Mouse (Mus musculus) megakaryocyte, embryonic 14.5 days (primary cell): ENCODE results near the gene Cyp2b10. TPM values are rescaled to one million over a fixed set of nuclear protein-coding genes. Genes with fewer than 3 reads are reported as not detected.

ENCODE experiments used
- H3K27me3 ChIP-seq: replicated peaks from 2 replicates; pipeline ENCODE3; 2012; ENCODE audit warnings: inconsistent platforms
- H3K36me3 ChIP-seq: replicated peaks from 2 replicates; pipeline ENCODE3; 2012; ENCODE audit warnings: low read length, inconsistent platforms, mixed read lengths
- H3K4me1 ChIP-seq: 2 replicates; pipeline ENCODE4 v1.6.1; 2012; ENCODE audit warnings: inconsistent platforms
- H3K4me3 ChIP-seq: replicated peaks from 2 replicates; pipeline ENCODE3; 2012; ENCODE audit warnings: moderate library complexity, mild to moderate bottlenecking, inconsistent platforms
- H3K9me3 ChIP-seq: 2 replicates; pipeline ENCODE4 v1.6.1; 2012; ENCODE audit warnings: inconsistent platforms
- FLI1 ChIP-seq: IDR thresholded peaks from 2 replicates; pipeline ENCODE4 v1.6.1; 2012; ENCODE audit warnings: low read length, inconsistent platforms, mixed read lengths
- GATA1 ChIP-seq: IDR thresholded peaks from 3 replicates; pipeline ENCODE4 v1.6.1; 2012; ENCODE audit warnings: mixed read lengths, low read length, inconsistent platforms, borderline replicate concordance
- polyA plus RNA-seq: library from polyadenylated mRNA; stranded (reverse); fragments of >175 nt; gene quantifications from 2 replicates; pipeline ENCODE4 v1.2.3, GENCODE M21; 2012; ENCODE audit warnings: low replicate concordance; ENCODE audit not compliant: insufficient read depth

The Cyp2b10 gene
- polyA plus RNA-seq, 1 experiment: 2.3 TPM

DNA sequence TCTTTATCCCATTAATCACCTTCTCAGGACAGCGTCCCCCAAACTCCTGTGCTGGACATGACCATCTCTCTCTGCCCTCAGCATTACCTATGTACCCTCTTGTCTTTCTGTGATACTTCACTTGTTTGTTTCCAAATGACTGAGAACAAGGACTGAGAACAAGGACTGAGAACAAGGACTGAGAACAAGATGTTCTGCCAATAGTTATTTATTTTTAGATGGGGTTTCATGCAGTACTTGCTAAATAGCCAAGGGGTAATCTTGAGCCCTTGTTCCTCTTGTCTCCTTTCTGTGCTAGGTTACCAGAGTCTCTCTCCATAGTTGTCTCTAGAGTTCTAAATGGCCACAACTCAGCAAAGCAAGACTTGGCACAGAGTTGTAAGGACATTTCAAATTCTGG is 13.1 kb upstream of the Cyp2b10 start:
- H3K9me3 ChIP-seq: no peaks in the 10 kb centered on the region
- no peaks in the 10 kb centered on the region for H3K36me3 ChIP-seq
- H3K27me3 ChIP-seq: no peaks in the 10 kb centered on the region
- peaks cover 57% of the 10 kb centered on the region for H3K4me1 ChIP-seq
- TF ChIP-seq FLI1 (no peak), GATA1 (no peak)
- no peak overlapping the region for H3K4me3 ChIP-seq

GRCm38 (mm10) chr7:25887758-25888157 is 9.7 kb upstream of the Cyp2b10 start:
- no peaks in the 10 kb centered on the region for H3K27me3 ChIP-seq
- peaks cover 78% of the 10 kb centered on the region for H3K4me1 ChIP-seq
- H3K4me3 ChIP-seq: no peak overlapping the region
- no peaks in the 10 kb centered on the region for H3K36me3 ChIP-seq
- no peaks in the 10 kb centered on the region for H3K9me3 ChIP-seq
- TF ChIP-seq GATA1 (no peak), FLI1 (no peak)

DNA sequence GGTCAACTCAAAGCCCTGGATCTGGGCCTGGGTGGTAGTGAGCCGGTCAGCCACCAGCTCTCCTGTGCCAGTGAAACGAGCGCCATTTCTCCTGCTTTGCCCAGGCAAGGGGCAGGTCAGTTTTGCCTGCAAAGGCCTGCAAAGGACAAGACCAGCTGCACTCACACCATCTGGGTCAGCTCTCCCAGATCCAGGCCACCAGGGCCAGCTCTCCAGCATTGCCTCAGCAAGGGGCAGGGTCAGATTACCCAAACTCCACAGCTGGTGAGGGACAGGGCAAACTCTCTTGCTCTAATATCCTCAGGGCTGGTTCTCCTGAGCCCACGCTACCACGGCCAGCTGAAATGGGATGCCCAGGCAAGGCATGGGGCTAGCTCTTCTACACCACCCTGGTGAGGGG is 4.3 kb upstream of the Cyp2b10 start:
- no peaks in the 10 kb centered on the region for H3K27me3 ChIP-seq

DNA sequence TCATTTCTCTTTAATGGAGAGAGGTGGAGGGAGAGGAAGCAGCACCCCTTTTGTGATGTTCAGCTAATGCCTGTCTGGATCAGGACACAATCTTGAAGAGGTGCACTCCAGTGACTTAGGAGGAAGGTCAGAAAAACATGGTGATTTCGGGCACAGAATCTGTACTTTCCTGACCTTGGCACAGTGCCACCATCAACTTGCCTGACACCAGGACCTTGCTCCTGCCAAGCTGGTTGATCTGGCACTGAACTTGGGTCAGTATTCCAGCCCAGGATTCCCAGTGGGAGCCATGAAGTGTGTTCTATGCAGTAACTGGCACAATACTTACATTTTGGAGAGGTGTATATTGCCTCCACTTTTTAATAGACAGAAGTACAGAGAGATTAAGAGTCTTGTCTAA is 2.3 kb upstream of the Cyp2b10 start:
- TF ChIP-seq FLI1 (no peak), GATA1 (no peak)
- Histone ChIP-seq H3K36me3 (peaks cover 10% of the 10 kb centered on the region), H3K9me3 (peaks cover 8% of the 10 kb centered on the region), H3K27me3 (no peaks in the 10 kb centered on the region), H3K4me3 (no peak overlapping the region), H3K4me1 (peaks cover 83% of the 10 kb centered on the region)

More for the DNA sequence above, 4.3 kb upstream of the Cyp2b10 start:
- H3K36me3 ChIP-seq: peaks cover 10% of the 10 kb centered on the region
- H3K9me3 ChIP-seq: peaks cover 8% of the 10 kb centered on the region
- H3K4me1 ChIP-seq: peaks cover 83% of the 10 kb centered on the region
- H3K4me3 ChIP-seq: no peak overlapping the region
- TF ChIP-seq GATA1 (no peak), FLI1 (no peak)

GRCm38 (mm10) chr7:25898064-25898463 is 644 bp downstream of the Cyp2b10 start:
- peaks cover 15% of the 10 kb centered on the region for H3K36me3 ChIP-seq
- TF ChIP-seq FLI1: no peak
- no peak for TF ChIP-seq GATA1
- peak overlapping the region; percentile 83 for H3K4me3 ChIP-seq
- H3K4me1 ChIP-seq: peaks cover 86% of the 10 kb centered on the region
- H3K9me3 ChIP-seq: peaks cover 8% of the 10 kb centered on the region
- H3K27me3 ChIP-seq: no peaks in the 10 kb centered on the region

GRCm38 (mm10) chr7:25902061-25902690 is 4.8 kb downstream of the Cyp2b10 start:
- Histone ChIP-seq H3K4me3 (peak overlapping the region; percentile 69), H3K9me3 (peaks cover 7% of the 10 kb centered on the region), H3K27me3 (peaks cover 2% of the 10 kb centered on the region), H3K4me1 (peaks cover 76% of the 10 kb centered on the region), H3K36me3 (peaks cover 10% of the 10 kb centered on the region)
- TF ChIP-seq FLI1 (no peak), GATA1 (no peak)

- H3K27me3 ChIP-seq: peaks cover 4% of the 10 kb centered on the region
- TF ChIP-seq FLI1 (no peak), GATA1 (no peak)
- H3K4me3 ChIP-seq: no peak overlapping the region
- H3K36me3 ChIP-seq: peaks cover 5% of the 10 kb centered on the region
- H3K4me1 ChIP-seq: peaks cover 66% of the 10 kb centered on the region
- no peaks in the 10 kb centered on the region for H3K9me3 ChIP-seq
These were observed 5.7 kb downstream of the Cyp2b10 start for GRCm38 (mm10) chr7:25903156-25903555.

DNA sequence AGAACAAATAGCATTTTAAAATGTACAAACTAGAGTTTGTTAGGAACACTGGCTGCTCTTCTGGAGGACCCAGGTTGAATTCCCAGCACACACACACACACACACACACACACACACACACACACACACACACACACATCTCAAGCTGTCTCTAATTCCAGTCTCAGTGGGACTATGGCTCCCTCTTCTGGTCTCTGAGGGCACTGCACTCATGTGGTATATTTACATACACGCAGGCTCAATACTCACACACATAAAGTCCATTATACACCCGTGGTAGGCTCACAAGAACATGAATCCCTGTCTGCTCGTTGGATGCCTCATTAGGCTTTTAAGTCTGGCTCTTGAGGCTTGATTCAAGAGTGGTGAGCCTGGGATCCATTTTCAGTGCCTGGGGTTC is 6.6 kb downstream of the Cyp2b10 start:
- Histone ChIP-seq H3K36me3 (peaks cover 5% of the 10 kb centered on the region), H3K4me1 (peaks cover 58% of the 10 kb centered on the region), H3K27me3 (peaks cover 8% of the 10 kb centered on the region), H3K9me3 (no peaks in the 10 kb centered on the region), H3K4me3 (no peak overlapping the region)
- TF ChIP-seq FLI1 (no peak), GATA1 (no peak)

DNA sequence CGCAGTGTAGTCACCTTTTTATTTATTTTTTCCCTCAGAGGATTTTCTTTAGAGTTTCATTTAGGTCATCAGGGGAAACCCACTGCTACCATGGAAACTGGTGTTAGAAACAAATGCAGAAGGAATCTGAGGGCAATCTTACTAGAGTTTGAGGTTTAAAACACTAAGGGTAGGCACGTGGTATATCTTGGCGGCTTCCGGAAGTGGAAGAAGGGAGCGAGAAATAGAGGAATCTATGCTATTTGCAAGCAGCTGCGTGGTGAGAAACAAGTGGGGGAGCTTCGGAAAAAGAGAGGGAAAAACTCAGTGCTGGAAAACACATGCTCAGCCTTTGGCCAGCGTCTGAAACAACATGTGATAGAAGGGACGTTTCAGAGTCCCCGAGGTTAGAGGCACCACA is 7.1 kb downstream of the Cyp2b10 start:
- no peaks in the 10 kb centered on the region for H3K9me3 ChIP-seq
- TF ChIP-seq FLI1: no peak
- peaks cover 8% of the 10 kb centered on the region for H3K27me3 ChIP-seq
- peaks cover 5% of the 10 kb centered on the region for H3K36me3 ChIP-seq
- H3K4me3 ChIP-seq: no peak overlapping the region
- H3K4me1 ChIP-seq: peaks cover 54% of the 10 kb centered on the region

DNA sequence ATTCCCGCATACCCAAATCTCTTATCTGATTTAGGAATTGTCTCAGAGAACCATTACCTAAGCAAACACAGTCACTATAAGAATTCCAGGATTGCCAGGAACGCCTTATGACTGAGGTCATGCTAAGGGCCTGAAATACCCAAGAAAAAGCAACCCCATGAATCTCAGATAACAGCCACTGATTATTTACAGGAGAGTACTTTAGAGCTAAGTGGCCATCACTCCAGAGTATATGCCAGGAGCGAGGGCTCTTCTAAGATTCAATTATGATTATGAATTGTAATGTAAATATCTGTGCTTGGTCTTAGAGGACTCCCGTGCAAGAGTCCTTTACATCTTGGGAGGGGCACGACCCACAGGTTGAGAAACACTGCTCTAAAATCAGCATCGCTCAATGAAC is 10.0 kb downstream of the Cyp2b10 start:
- no peak for TF ChIP-seq FLI1
- no peak for TF ChIP-seq GATA1
- no peak overlapping the region for H3K4me3 ChIP-seq
- H3K27me3 ChIP-seq: peaks cover 8% of the 10 kb centered on the region
- H3K4me1 ChIP-seq: peaks cover 35% of the 10 kb centered on the region
- H3K36me3 ChIP-seq: no peaks in the 10 kb centered on the region
- H3K9me3 ChIP-seq: no peaks in the 10 kb centered on the region

GRCm38 (mm10) chr7:25910046-25910445 is 12.6 kb downstream of the Cyp2b10 start:
- H3K4me3 ChIP-seq: no peak overlapping the region
- peaks cover 18% of the 10 kb centered on the region for H3K4me1 ChIP-seq
- TF ChIP-seq GATA1 (no peak), FLI1 (no peak)
- no peaks in the 10 kb centered on the region for H3K36me3 ChIP-seq
- H3K9me3 ChIP-seq: no peaks in the 10 kb centered on the region
- H3K27me3 ChIP-seq: peaks cover 19% of the 10 kb centered on the region
